Mouse (Mus musculus) ovary, adult 10 weeks (tissue): Measurements from ENCODE around the gene Klhl5. TPM values are rescaled to one million over a fixed set of nuclear protein-coding genes. Genes with fewer than 3 reads are reported as not detected.

Source experiments
- polyA plus RNA-seq: library from polyadenylated mRNA; stranded (reverse); fragments of 350-450 nt; fragmentation: Illumina TruSeq; extraction: RNeasy Lipid Tissue Mini Kit (QIAGEN cat#74804); gene quantifications from one replicate; pipeline ENCODE4 v1.2.3, GENCODE M21; 2014

Gene Klhl5
- polyA plus RNA-seq, result 102 TPM

GRCm38 (mm10) chr5:65106876-65107772 lies at the start of gene Klhl5:
TSS of gene Klhl5 (plus strand) at chr5:65107539.

DNA sequence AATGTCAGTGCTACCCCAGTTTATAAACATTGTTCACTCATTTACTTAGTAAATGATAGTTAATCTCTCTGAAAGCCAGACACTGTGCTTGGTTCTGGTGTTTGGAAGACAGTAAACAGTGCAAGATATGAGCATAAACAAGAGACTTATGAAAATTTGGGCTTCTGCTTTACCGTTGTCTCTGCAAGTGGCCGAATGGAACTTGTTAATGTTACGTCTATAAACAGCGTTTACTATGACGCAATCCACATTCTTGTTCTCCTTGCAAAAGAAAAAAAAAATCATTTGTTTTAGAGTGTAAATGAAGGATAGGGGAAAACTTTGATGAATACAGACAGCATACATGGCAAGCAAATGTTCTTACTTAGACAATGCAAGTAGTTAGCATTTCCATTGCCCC lies 15.4 kb upstream of the Klhl5 start, which contains the start of gene Tmem156:
Gene Tmem156 (minus strand): TSS at position 212 of the 400 bp plus-strand sequence.

GRCm38 (mm10) chr5:65199346-65200128 lies 92.2 kb downstream of the Klhl5 start, which contains the start of gene Wdr19:
TSS of gene Wdr19 (plus strand) at chr5:65199696.

Other genes starting within 250 kb of the Klhl5 start
- 7.0 TPM for gene Tlr1, start 174.0 kb upstream of the Klhl5 start, polyA plus RNA-seq
- gene Tlr6, start 147.4 kb upstream of the Klhl5 start, polyA plus RNA-seq, result 2.7 TPM
- gene Fam114a1, start 137.5 kb upstream of the Klhl5 start, polyA plus RNA-seq, result 54.1 TPM
- gene Tmem156, start 15.4 kb upstream of the Klhl5 start, polyA plus RNA-seq, result 0.60 TPM
- gene Wdr19, start 92.2 kb downstream of the Klhl5 start, polyA plus RNA-seq, result 26.2 TPM
- gene Rfc1, start 228.1 kb downstream of the Klhl5 start, polyA plus RNA-seq, result 51.5 TPM
- 0.37 TPM for gene Klb, start 240.8 kb downstream of the Klhl5 start, polyA plus RNA-seq